Mouse (Mus musculus) liver, embryonic 14.5 days (tissue): Measurements from ENCODE around the gene Bgn. TPM values are rescaled to one million over a fixed set of nuclear protein-coding genes. Genes with fewer than 3 reads are reported as not detected.

Experiments
- ATAC-seq: fragments of 200-750 bp; cut with Nextera tagmentation; 2 replicates; pipeline ENCODE4 v1.8.0; 2017; ENCODE audit warnings: moderate number of reproducible peaks, mild to moderate bottlenecking, moderate library complexity; ENCODE audit not compliant: insufficient read depth
- DNase-seq, 3 experiments: peaks; one replicate each; pipeline ENCODE4 v3.0.0-alpha.2; 2012 to 2013; ENCODE audit warnings: low read depth in 3 of 3, low spot score in 3 of 3
- H3K27ac ChIP-seq: fragments of 300-500 bp; sonication (generic); 2 replicates; pipeline ENCODE4 v1.5.1; 2014; ENCODE audit warnings: moderate library complexity, mild to moderate bottlenecking, control low read depth, inconsistent platforms
- H3K27me3 ChIP-seq: fragments of 300-500 bp; sonication (generic); 2 replicates; pipeline ENCODE4 v1.6.1; 2014; ENCODE audit warnings: mild to moderate bottlenecking, low read length, moderate library complexity; ENCODE audit not compliant: control insufficient read depth, insufficient read depth
- H3K36me3 ChIP-seq: fragments of 300-500 bp; sonication (generic); replicated peaks from 2 replicates; pipeline ENCODE4 v1.6.1; 2014; ENCODE audit warnings: low read depth; ENCODE audit not compliant: control insufficient read depth, insufficient read depth
- H3K4me1 ChIP-seq, 2 experiments: fragments of 200-500 bp in 1 of 2; fragments of 300-500 bp in 1 of 2; sonication (generic) in 1 of 2; replicated peaks; 2 replicates each; pipeline ENCODE4 v1.6.1; 2012 to 2014; ENCODE audit warnings: antibody characterized with exemption in 1 of 2, inconsistent platforms in 1 of 2, low read length in 1 of 2; ENCODE audit not compliant: control insufficient read depth in 2 of 2, insufficient read depth in 2 of 2
- H3K4me2 ChIP-seq: fragments of 300-500 bp; sonication (generic); 2 replicates; pipeline ENCODE4 v1.6.1; 2014; ENCODE audit warnings: low read depth, mild to moderate bottlenecking, control low read depth, moderate library complexity
- H3K4me3 ChIP-seq, 2 experiments: fragments of 200-500 bp in 1 of 2; fragments of 300-500 bp in 1 of 2; sonication (generic) in 1 of 2; 2 replicates each; pipeline ENCODE4 v1.5.1; 2012 to 2014; ENCODE audit warnings: low read depth in 2 of 2, low read length in 2 of 2, mild to moderate bottlenecking in 2 of 2, control low read depth in 1 of 2, inconsistent platforms in 1 of 2, moderate library complexity in 1 of 2; ENCODE audit not compliant: insufficient read depth in 1 of 2
- H3K9ac ChIP-seq: fragments of 300-500 bp; sonication (generic); replicated peaks from 2 replicates; pipeline ENCODE4 v1.6.1; 2014; ENCODE audit warnings: mild to moderate bottlenecking, control low read depth, moderate library complexity
- H3K9me3 ChIP-seq: fragments of 300-500 bp; sonication (generic); 2 replicates; pipeline ENCODE4 v1.6.1; 2016; ENCODE audit warnings: low read length, mixed read lengths; ENCODE audit not compliant: control insufficient read depth
- CTCF ChIP-seq: IDR thresholded peaks from 2 replicates; pipeline ENCODE4 v1.5.1; 2016; ENCODE audit warnings: antibody characterized with exemption, low read depth, control low read depth
- EP300 ChIP-seq: IDR thresholded peaks from 2 replicates; pipeline ENCODE4 v1.6.1; 2016; ENCODE audit warnings: antibody characterized with exemption, low read depth
- WGBS: fragments of 180-500 bp; shearing (Covaris S2); extraction: QIAGEN DNeasy Blood & Tissue Kit; methylation state at CpG from one replicate; pipeline ENCODE4 v1.1.7; 2014; ENCODE audit not compliant: insufficient replicate concordance; 5-methylcytosine and 5-hydroxymethylcytosine counted together
- polyA plus RNA-seq, 2 experiments: library from polyadenylated mRNA; depleted of rRNA in 1 of 2; stranded (reverse) in 1 of 2; unstranded in 1 of 2; fragments of >200 nt; fragmentation: Nextera tagmentation in 1 of 2; extraction: Ambion mirVana in 1 of 2; gene quantifications; 2 replicates each; pipeline versions ENCODE4 v1.2.1 to v1.2.3; 2012 to 2014

Gene Bgn
- polyA plus RNA-seq, 2 experiments, result 11.1 to 19.0 TPM

GRCm38 (mm10) chrX:73517060-73517600 is 33.7 kb downstream of the Bgn start:
- no peak for TF ChIP-seq CTCF
- no peak for TF ChIP-seq EP300
- no peaks in the 10 kb centered on the region for H3K36me3 ChIP-seq
- ATAC-seq (no peak), DNase-seq (no peak)
- no peaks in the 10 kb centered on the region for H3K4me1 ChIP-seq
- no peak overlapping the region for H3K4me2 ChIP-seq
- no peaks in the 10 kb centered on the region for H3K9me3 ChIP-seq
- H3K27ac ChIP-seq, result no peak overlapping the region
- no peak overlapping the region for H3K4me3 ChIP-seq
- H3K9ac ChIP-seq, result no peak overlapping the region
- H3K27me3 ChIP-seq, result no peaks in the 10 kb centered on the region

- TF ChIP-seq CTCF (no peak), EP300 (no peak)
- DNase-seq (no peak), ATAC-seq (no peak)
Measured at GRCm38 (mm10) chrX:73520692-73521091, 37.3 kb downstream of the Bgn start.

GRCm38 (mm10) chrX:73524318-73525222 is 41.2 kb downstream of the Bgn start:
- Histone ChIP-seq H3K4me3 (no peak overlapping the region), H3K4me1 (no peaks in the 10 kb centered on the region), H3K4me2 (no peak overlapping the region), H3K36me3 (no peaks in the 10 kb centered on the region), H3K27me3 (no peaks in the 10 kb centered on the region), H3K9me3 (no peaks in the 10 kb centered on the region), H3K27ac (no peak overlapping the region), H3K9ac (no peak overlapping the region)
- DNase-seq, result no peak
- TF ChIP-seq EP300, result no peak
- TF ChIP-seq CTCF, result no peak
- ATAC-seq, result no peak
- 65% methylated on average over 8 of the region's 9 CpGs for WGBS

More at GRCm38 (mm10) chrX:73520692-73521091, 37.3 kb downstream of the Bgn start:
- Histone ChIP-seq H3K36me3 (no peaks in the 10 kb centered on the region), H3K27me3 (no peaks in the 10 kb centered on the region), H3K9me3 (no peaks in the 10 kb centered on the region), H3K27ac (no peak overlapping the region), H3K4me3 (no peak overlapping the region), H3K4me2 (no peak overlapping the region), H3K4me1 (no peaks in the 10 kb centered on the region), H3K9ac (no peak overlapping the region)
- WGBS, result 35% methylated on average over 3 of the region's 3 CpGs

- no peak overlapping the region for H3K9ac ChIP-seq
- H3K9me3 ChIP-seq, result no peaks in the 10 kb centered on the region
- H3K27me3 ChIP-seq, result no peaks in the 10 kb centered on the region
- ATAC-seq (no peak), DNase-seq (no peak)
- 63% methylated on average over 9 of the region's 9 CpGs for WGBS
- H3K4me2 ChIP-seq, result no peak overlapping the region
- H3K27ac ChIP-seq, result no peak overlapping the region
- H3K4me1 ChIP-seq, result no peaks in the 10 kb centered on the region
- H3K4me3 ChIP-seq, result no peak overlapping the region
- no peak for TF ChIP-seq CTCF
- TF ChIP-seq EP300, result no peak
- no peaks in the 10 kb centered on the region for H3K36me3 ChIP-seq
Measured at GRCm38 (mm10) chrX:73525223-73526140, 42.1 kb downstream of the Bgn start.
